Mouse (Mus musculus) layer of hippocampus, adult 2 months (tissue): Measurements from ENCODE around the gene Adamts2. TPM values are rescaled to one million over a fixed set of nuclear protein-coding genes. Genes with fewer than 3 reads are reported as not detected.
A peak's percentile ranks its signal among the peaks of the same experiment; 100 is the strongest.

Experiments
- DNase-seq, 2 experiments: peaks; one replicate each; pipeline ENCODE4 v3.0.0; 2022; ENCODE audit warnings: low spot score in 2 of 2
- H3K27ac ChIP-seq: fragments of 200-600 bp; 2 replicates; pipeline ENCODE4 v1.8.1; 2022
- H3K4me3 ChIP-seq: fragments of 200-600 bp; 2 replicates; pipeline ENCODE4 v1.8.1; 2022; ENCODE audit warnings: mild to moderate bottlenecking
- CTCF ChIP-seq: fragments of 200-600 bp; conservative IDR thresholded peaks from 2 replicates; pipeline ENCODE4 v1.8.1; 2022; ENCODE audit warnings: antibody characterized with exemption, mild to moderate bottlenecking, moderate library complexity
- total RNA-seq, 2 experiments: library from RNA; stranded (reverse); gene quantifications; 2 replicates each; pipeline ENCODE4 v1.2.3; 2021

Gene Adamts2
- total RNA-seq, 2 experiments from 2014 or later = 14.5 to 15.4 TPM

DNA sequence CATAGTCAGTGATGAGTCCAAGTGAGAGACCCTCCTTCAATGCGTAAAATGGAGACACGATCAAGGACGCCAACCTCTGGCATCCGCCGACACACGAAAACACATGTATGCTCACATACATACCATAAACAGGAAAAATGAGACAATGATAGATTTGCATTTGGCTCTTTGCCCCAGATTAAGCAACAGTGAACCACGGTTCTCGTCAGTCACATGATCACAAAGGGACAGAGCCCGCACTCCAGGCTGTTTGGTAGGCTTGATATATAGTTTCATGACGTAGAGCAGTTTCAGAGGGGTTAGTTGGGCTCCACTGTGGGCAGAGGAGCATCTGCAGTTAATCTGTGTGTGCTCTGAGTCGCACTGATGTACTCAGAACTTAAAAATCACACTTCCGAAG, 98.1 kb downstream of the Adamts2 start:
- TF ChIP-seq CTCF = no peak

DNA sequence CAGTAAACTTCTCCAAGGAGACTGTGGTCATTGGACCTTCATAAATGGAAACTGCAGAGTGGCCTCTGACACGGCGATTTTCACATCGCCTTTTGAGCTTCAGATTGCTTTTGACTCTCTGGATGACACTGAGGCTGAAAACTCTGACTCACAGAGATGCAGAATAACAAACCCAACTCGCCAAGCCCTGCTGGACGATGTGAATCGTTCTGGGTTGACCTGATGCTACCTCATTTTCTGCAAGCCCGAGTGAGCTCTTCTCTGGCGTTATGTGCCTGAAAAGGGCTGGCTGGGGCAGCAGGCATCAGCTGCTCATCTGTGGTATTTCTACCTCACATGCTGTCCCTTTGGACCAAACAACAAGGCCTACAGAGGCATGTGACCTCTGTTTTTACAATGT, 98.6 kb downstream of the Adamts2 start:
- TF ChIP-seq CTCF = no peak
- H3K4me3 ChIP-seq = no peak overlapping the region
- H3K27ac ChIP-seq = no peak overlapping the region
- DNase-seq = no peak

More for the DNA sequence above, 98.1 kb downstream of the Adamts2 start:
- H3K27ac ChIP-seq = no peak overlapping the region
- no peak for DNase-seq
- no peak overlapping the region for H3K4me3 ChIP-seq

DNA sequence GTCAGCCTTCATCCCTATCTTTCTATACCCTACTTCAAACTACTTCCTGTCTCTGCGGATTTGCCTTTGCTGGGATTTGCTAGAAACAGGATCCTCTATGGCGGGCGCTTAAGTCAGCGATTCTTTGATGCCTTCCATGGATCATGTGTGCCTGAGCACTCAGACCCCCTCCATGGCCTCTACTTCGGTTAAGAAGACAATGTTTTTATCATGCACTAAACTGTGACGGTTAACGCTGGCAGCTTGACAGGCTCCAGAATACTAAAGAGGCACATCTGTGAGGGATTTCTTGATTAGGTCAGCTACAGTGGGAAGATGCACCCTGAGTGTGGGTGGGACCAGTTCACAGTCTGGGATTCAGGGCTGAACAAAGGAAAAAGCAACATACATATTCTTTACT, 101.5 kb downstream of the Adamts2 start:
- H3K27ac ChIP-seq = no peak overlapping the region
- TF ChIP-seq CTCF = no peak
- H3K4me3 ChIP-seq = no peak overlapping the region
- DNase-seq = no peak

DNA sequence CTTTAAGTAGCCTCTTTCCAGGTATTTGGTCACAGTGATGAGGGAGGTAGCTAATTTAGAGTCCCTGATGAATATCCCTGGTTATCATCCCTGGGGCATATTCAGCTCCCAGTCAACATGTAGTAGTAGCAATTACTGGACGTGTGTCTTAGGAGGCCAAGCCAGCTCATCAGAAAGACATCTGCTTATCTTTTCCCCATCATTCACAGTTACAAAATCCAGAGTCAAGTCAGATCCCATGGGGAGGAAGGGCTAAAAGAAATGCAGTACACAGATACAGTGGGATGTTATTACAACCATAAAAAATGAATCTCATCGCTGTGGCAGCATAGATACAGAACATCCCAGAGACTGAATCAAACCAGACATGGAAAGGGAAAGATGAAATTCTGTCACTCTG, 102.6 kb downstream of the Adamts2 start:
- Histone ChIP-seq H3K4me3 (no peak overlapping the region), H3K27ac (no peak overlapping the region)
- no peak for DNase-seq
- no peak for TF ChIP-seq CTCF

DNA sequence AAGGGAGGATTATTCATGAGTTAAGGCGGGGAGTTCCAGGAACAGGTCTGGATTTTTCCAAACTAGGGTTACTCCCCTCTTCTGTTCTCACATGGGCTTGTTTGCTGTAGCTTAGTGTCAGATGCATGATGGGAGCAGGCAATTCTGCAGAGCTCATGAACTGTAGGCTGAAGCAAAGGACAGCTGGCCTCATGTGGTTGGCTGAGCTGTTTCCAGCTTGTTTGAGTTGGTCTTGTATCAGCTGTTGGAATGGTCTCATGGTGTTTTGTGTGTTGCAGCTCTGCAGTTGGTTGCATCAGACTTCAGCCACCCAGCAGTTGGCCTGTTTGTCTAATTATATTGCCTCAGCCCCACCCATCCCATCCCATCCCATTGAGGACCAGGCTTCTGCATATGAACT, 105.4 kb downstream of the Adamts2 start:
- Histone ChIP-seq H3K27ac (no peak overlapping the region), H3K4me3 (no peak overlapping the region)
- no peak for DNase-seq
- no peak for TF ChIP-seq CTCF

DNA sequence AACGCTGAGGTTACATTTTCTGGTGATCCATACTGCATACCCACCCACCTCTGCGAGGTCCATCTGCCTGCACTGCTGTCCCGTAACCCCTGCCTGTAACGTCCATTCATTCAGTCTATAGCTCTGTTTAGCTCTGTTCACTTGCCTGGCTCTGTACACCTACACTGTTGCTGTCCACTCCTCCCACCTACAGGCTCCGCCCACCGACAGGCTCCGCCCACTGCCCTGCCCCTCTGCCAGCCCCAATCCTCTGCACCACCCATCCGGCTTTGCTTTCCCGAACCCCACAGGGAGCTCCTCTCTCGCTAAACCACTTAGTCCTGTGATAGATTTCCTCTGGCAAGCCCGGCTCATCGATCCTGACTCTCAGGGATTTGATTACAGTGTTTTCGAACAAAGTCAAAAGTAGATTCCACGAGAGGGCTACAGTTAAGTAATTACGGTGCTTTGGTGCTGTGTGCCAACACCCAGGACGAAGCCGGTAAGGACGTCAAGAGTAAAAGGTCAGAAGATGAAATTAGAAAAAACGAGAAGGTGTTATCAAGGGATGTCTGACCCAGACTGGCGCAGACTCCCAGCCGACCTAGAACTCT, 111.8 kb downstream of the Adamts2 start:
- TF ChIP-seq CTCF = no peak
- no peak for DNase-seq
- Histone ChIP-seq H3K27ac (no peak overlapping the region), H3K4me3 (no peak overlapping the region)

DNA sequence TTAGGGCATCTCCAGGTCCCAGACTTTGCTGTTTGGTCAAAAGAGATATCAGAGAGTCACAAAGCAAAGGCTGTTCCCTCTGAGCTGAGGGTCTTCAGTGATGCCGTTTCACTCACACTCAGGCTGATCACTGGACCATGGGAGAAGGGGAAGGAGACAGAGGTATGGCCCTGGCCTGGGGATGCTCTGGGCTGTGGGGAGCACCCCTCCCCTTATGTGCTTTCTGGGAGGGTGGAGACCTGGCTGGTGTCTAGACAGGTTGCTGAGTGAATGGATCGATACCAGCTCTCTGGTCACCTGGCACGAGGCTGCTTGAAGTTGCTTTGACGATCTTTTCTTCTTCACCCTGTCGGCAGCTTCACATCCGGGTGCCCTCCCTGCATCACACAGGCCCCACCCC, 113.2 kb downstream of the Adamts2 start:
- DNase-seq = no peak
- H3K4me3 ChIP-seq = no peak overlapping the region
- H3K27ac ChIP-seq = no peak overlapping the region
- TF ChIP-seq CTCF = no peak

DNA sequence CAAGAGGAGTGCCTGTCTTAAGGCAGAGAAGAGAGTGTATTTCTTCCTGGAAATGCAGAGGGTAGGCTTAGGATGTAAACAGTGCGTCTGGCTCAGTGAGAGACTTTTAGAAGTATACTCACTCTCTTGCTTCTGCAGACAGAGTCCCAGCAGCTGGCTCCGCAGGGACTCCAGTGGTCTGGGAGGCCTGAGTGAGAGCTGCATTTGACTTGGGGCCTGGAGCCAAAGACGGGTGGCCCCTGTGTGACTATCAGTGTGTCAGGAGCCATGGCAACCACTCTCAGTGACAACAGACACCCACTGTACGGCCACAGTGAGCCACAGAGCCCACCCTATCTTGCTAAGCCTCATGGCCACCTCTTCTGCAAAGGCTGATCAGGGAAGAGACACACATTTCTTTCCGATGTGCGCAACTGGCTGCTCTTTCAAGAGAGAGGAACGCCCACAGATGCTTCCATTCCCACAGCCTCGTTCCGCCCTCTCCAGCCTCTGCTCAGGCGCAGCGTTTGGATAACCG, 115.6 kb downstream of the Adamts2 start:
- DNase-seq = no peak
- TF ChIP-seq CTCF = no peak
- Histone ChIP-seq H3K27ac (no peak overlapping the region), H3K4me3 (no peak overlapping the region)

DNA sequence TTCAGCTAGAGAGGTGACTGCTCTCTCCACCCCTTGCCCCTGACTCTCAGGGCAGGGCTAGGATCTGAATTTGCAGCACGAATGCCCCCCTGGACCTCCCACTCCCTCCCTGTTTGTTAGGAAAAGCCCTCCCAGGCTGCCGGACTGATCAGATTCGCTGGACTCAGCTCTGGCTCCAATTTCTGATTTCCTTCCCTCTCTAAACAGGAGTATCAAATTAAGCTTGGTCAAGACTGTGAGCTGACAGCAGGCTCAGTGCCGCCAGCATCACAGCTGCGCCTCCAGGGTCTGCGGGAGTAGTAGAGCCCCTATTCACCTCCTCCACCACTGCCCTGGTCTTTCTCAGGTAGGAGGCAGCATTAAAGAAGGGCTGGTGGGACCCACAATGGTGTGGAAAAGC, 117.0 kb downstream of the Adamts2 start:
- no peak for DNase-seq
- Histone ChIP-seq H3K4me3 (no peak overlapping the region), H3K27ac (no peak overlapping the region)
- TF ChIP-seq CTCF = no peak

DNA sequence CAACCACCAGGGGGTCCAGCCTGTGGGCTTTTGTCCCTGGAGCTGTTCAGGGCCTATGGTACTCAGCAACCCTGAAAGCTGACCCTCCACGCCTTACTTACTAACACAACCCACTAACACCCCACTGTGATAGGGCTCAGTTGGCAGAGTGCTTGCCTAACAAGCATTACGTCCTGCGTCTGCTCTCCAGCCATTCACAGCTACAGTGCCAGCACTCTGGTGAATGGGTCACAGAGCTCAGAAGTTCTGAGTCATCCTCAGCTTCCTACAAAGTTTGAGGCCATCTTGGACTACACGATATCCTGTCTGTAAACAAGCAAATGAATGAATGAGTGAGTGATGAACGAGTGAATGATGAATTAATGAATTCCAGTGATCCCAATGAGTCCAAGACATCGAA, 118.5 kb downstream of the Adamts2 start:
- no peak for TF ChIP-seq CTCF
- Histone ChIP-seq H3K27ac (no peak overlapping the region), H3K4me3 (no peak overlapping the region)
- no peak for DNase-seq

DNA sequence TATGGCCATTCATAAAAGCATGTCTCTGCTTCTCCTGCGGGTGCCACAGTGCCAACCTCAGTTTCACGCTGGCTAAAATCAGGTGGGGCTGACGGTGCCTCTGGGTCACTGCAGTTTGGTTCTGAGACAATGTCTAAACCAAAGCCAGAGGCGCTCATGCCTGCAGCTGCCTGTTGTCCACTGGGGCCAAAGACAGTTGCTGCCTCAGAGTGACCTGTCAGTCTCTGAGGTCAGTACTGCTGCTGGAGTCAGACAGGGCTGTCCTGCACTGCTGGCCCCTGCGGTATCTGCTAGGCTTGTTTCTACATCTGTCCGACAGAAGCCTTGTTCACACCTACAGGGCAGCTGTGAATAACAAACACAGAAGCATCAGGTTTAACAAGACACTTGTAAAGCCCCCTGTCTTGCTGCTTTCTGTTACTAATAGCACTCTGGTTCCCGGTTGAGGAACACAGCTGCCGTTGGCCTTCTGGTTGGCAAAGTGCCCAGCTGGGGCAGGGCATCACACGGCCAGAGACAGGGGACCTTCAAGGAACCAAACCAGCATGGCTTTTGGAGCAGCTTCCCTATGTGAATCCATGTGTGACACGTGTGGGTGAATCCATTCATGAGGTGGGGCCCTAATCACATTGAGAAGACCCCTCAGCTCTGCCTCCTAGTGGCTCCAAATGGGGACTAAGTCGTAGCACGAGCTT, 119.1 kb downstream of the Adamts2 start:
- no peak overlapping the region for H3K27ac ChIP-seq
- H3K4me3 ChIP-seq = no peak overlapping the region
- DNase-seq = no peak
- peak; percentile 40 for TF ChIP-seq CTCF

DNA sequence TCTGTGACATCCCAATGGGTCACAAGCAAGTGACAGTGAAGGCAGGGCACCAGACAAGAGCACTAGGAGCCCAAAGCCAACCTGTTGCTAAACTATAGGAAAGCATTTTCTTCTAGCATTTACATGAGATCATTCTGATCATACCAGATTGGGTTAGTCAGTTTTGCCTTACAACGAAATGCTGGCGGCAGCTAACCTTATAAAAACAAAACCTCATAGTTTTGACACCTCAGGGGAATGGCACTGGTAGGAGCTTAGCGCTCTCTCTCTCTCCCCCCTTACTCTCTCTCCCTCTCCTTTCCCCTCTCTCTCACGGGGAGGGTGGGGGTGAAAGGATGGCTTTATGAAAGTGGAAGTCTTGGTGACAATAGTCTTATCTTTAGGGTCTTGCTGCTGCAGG, 123.7 kb downstream of the Adamts2 start:
- no peak for DNase-seq
- no peak for TF ChIP-seq CTCF
- no peak overlapping the region for H3K27ac ChIP-seq

DNA sequence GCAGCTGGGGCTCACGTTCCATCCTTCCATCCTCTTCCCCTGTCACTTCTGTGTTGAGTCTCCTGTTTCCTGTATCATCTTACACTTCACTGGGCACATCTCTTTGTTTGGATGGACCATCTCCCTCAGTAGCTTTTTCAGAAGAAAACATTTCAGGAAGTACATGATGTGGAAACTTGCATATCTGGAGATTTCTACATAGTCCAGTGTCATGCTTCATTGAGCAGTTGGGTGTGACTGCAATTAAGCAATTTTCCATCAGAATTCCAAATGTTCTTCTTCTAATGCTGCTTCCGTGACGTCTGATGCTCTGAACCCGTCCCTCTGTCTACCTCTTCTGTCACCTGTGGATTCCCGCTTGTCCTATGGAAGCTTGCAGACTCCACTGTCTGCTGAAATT, 124.2 kb downstream of the Adamts2 start:
- TF ChIP-seq CTCF = no peak
- no peak overlapping the region for H3K27ac ChIP-seq
- DNase-seq = no peak
- no peak overlapping the region for H3K4me3 ChIP-seq

More for the DNA sequence above, 123.7 kb downstream of the Adamts2 start:
- H3K4me3 ChIP-seq = no peak overlapping the region

DNA sequence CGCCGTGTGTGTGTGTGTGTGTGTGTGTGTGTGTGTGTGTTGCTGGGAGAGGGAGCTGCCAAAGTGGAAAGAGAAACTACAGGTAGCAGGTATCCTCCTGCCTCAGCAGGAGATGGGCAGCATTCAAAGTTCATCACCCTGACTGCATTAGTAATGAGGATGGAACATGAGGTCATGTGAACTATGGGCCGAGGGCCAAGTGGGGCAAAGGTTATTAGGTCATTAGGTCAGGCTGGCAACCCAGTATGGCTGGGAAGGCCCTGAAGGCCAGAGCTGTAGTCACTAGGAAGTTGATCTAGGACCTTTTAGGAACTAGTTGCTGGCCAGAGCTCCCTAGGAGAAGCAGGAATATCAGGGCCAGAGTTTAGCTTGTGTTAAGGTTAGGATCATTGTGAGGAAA, 131.3 kb downstream of the Adamts2 start:
- DNase-seq = no peak
- no peak overlapping the region for H3K27ac ChIP-seq
- no peak overlapping the region for H3K4me3 ChIP-seq
- TF ChIP-seq CTCF = no peak
